Mouse (Mus musculus): ENCODE results near the gene Spata31d1d. TPM values are rescaled to one million over a fixed set of nuclear protein-coding genes. Genes with fewer than 3 reads are reported as not detected.

The Spata31d1d gene
- polyA plus RNA-seq, 1 experiment from 2014 or later = not detected

GRCm38 (mm10) chr13:59690576-59690975 lies 41.0 kb downstream of the Spata31d1d start:
- no peak for ATAC-seq (ENCODE audit: insufficient read depth)
- Histone ChIP-seq H3K4me2 (no peak overlapping the region), H3K4me3 (ENCODE audit: low read depth, low read length) (no peak overlapping the region), H3K27ac (ENCODE audit: low read depth) (no peak overlapping the region), H3K27me3 (ENCODE audit: insufficient read depth, low read length) (no peaks in the 10 kb centered on the region), H3K4me1 (ENCODE audit: insufficient read depth) (no peaks in the 10 kb centered on the region), H3K9me3 (ENCODE audit: low read depth, low read length) (no peaks in the 10 kb centered on the region), H3K9ac (no peak overlapping the region), H3K36me3 (ENCODE audit: insufficient read depth) (no peaks in the 10 kb centered on the region)
- TF ChIP-seq CTCF (IDR thresholded peaks at IDR 0.05; ENCODE audit: low read depth) = no peak
- DNase-seq = no peak
- 76% methylated on average over 7 of the region's 7 CpGs for WGBS

- Histone ChIP-seq H3K4me1 (ENCODE audit: insufficient read depth) (no peaks in the 10 kb centered on the region), H3K4me2 (no peak overlapping the region), H3K4me3 (ENCODE audit: low read depth, low read length) (no peak overlapping the region), H3K27ac (ENCODE audit: low read depth) (no peak overlapping the region), H3K27me3 (ENCODE audit: insufficient read depth, low read length) (no peaks in the 10 kb centered on the region), H3K36me3 (ENCODE audit: insufficient read depth) (no peaks in the 10 kb centered on the region), H3K9me3 (ENCODE audit: low read depth, low read length) (no peaks in the 10 kb centered on the region), H3K9ac (no peak overlapping the region)
- TF ChIP-seq CTCF (IDR thresholded peaks at IDR 0.05; ENCODE audit: low read depth) = no peak
- DNase-seq (no peak), ATAC-seq (ENCODE audit: insufficient read depth) (no peak)
- WGBS = 81% methylated on average over 3 of the region's 3 CpGs
Measured at GRCm38 (mm10) chr13:59689843-59690242, 41.7 kb downstream of the Spata31d1d start.

GRCm38 (mm10) chr13:59689313-59689712 lies 42.2 kb downstream of the Spata31d1d start:
- H3K4me1 ChIP-seq (ENCODE audit: insufficient read depth) = no peaks in the 10 kb centered on the region
- no peaks in the 10 kb centered on the region for H3K9me3 ChIP-seq (ENCODE audit: low read depth, low read length)
- TF ChIP-seq CTCF (IDR thresholded peaks at IDR 0.05; ENCODE audit: low read depth) = no peak
- DNase-seq (no peak), ATAC-seq (ENCODE audit: insufficient read depth) (no peak)
- no peak overlapping the region for H3K4me2 ChIP-seq
- no peak overlapping the region for H3K4me3 ChIP-seq (ENCODE audit: low read depth, low read length)
- 82% methylated on average over 9 of the region's 9 CpGs for WGBS
- H3K36me3 ChIP-seq (ENCODE audit: insufficient read depth) = no peaks in the 10 kb centered on the region
- no peaks in the 10 kb centered on the region for H3K27me3 ChIP-seq (ENCODE audit: insufficient read depth, low read length)
- no peak overlapping the region for H3K27ac ChIP-seq (ENCODE audit: low read depth)
- no peak overlapping the region for H3K9ac ChIP-seq

- no peaks in the 10 kb centered on the region for H3K36me3 ChIP-seq (ENCODE audit: insufficient read depth)
- H3K4me3 ChIP-seq (ENCODE audit: low read depth, low read length) = no peak overlapping the region
- no peak overlapping the region for H3K9ac ChIP-seq
- H3K9me3 ChIP-seq (ENCODE audit: low read depth, low read length) = no peaks in the 10 kb centered on the region
- H3K27me3 ChIP-seq (ENCODE audit: insufficient read depth, low read length) = no peaks in the 10 kb centered on the region
- no peak overlapping the region for H3K27ac ChIP-seq (ENCODE audit: low read depth)
- H3K4me1 ChIP-seq (ENCODE audit: insufficient read depth) = no peaks in the 10 kb centered on the region
- no peak overlapping the region for H3K4me2 ChIP-seq
- TF ChIP-seq CTCF (IDR thresholded peaks at IDR 0.05; ENCODE audit: low read depth) = no peak
- DNase-seq = peak; percentile 46
- 56% methylated on average over 13 of the region's 13 CpGs for WGBS
- ATAC-seq (ENCODE audit: insufficient read depth) = no peak
Measured at GRCm38 (mm10) chr13:59688338-59688770, 43.2 kb downstream of the Spata31d1d start.

GRCm38 (mm10) chr13:59685236-59685635 lies 46.3 kb downstream of the Spata31d1d start:
- ATAC-seq (ENCODE audit: insufficient read depth) (no peak), DNase-seq (no peak)
- TF ChIP-seq CTCF (IDR thresholded peaks at IDR 0.05; ENCODE audit: low read depth) = no peak
- Histone ChIP-seq H3K4me1 (ENCODE audit: insufficient read depth) (no peaks in the 10 kb centered on the region), H3K9me3 (ENCODE audit: low read depth, low read length) (no peaks in the 10 kb centered on the region), H3K27me3 (ENCODE audit: insufficient read depth, low read length) (no peaks in the 10 kb centered on the region), H3K9ac (no peak overlapping the region), H3K27ac (ENCODE audit: low read depth) (no peak overlapping the region), H3K4me3 (ENCODE audit: low read depth, low read length) (no peak overlapping the region), H3K4me2 (no peak overlapping the region), H3K36me3 (ENCODE audit: insufficient read depth) (no peaks in the 10 kb centered on the region)
- WGBS = 76% methylated on average over 3 of the region's 3 CpGs

- Histone ChIP-seq H3K4me2 (no peak overlapping the region), H3K27ac (ENCODE audit: low read depth) (no peak overlapping the region), H3K36me3 (ENCODE audit: insufficient read depth) (no peaks in the 10 kb centered on the region), H3K9me3 (ENCODE audit: low read depth, low read length) (no peaks in the 10 kb centered on the region), H3K4me3 (ENCODE audit: low read depth, low read length) (no peak overlapping the region), H3K27me3 (ENCODE audit: insufficient read depth, low read length) (no peaks in the 10 kb centered on the region), H3K4me1 (ENCODE audit: insufficient read depth) (no peaks in the 10 kb centered on the region), H3K9ac (no peak overlapping the region)
- ATAC-seq (ENCODE audit: insufficient read depth) (no peak), DNase-seq (peak; percentile 74)
- 20% methylated on average over 7 of the region's 7 CpGs for WGBS
- no peak for TF ChIP-seq CTCF (IDR thresholded peaks at IDR 0.05; ENCODE audit: low read depth)
Measured at GRCm38 (mm10) chr13:59682629-59683028, 48.9 kb downstream of the Spata31d1d start.

- H3K4me3 ChIP-seq (ENCODE audit: low read depth, low read length) = no peak overlapping the region
- DNase-seq (no peak), ATAC-seq (ENCODE audit: insufficient read depth) (no peak)
- H3K9ac ChIP-seq = no peak overlapping the region
- no peaks in the 10 kb centered on the region for H3K4me1 ChIP-seq (ENCODE audit: insufficient read depth)
- WGBS = 53% methylated on average over 4 of the region's 4 CpGs
- no peak for TF ChIP-seq CTCF (IDR thresholded peaks at IDR 0.05; ENCODE audit: low read depth)
- no peaks in the 10 kb centered on the region for H3K9me3 ChIP-seq (ENCODE audit: low read depth, low read length)
- H3K4me2 ChIP-seq = no peak overlapping the region
- H3K36me3 ChIP-seq (ENCODE audit: insufficient read depth) = no peaks in the 10 kb centered on the region
- H3K27me3 ChIP-seq (ENCODE audit: insufficient read depth, low read length) = no peaks in the 10 kb centered on the region
- H3K27ac ChIP-seq (ENCODE audit: low read depth) = no peak overlapping the region
Measured at GRCm38 (mm10) chr13:59679908-59680307, 51.6 kb downstream of the Spata31d1d start.

- Histone ChIP-seq H3K4me3 (ENCODE audit: low read depth, low read length) (no peak overlapping the region), H3K9ac (no peak overlapping the region), H3K4me2 (no peak overlapping the region), H3K4me1 (ENCODE audit: insufficient read depth) (no peaks in the 10 kb centered on the region), H3K9me3 (ENCODE audit: low read depth, low read length) (no peaks in the 10 kb centered on the region), H3K36me3 (ENCODE audit: insufficient read depth) (no peaks in the 10 kb centered on the region), H3K27me3 (ENCODE audit: insufficient read depth, low read length) (no peaks in the 10 kb centered on the region), H3K27ac (ENCODE audit: low read depth) (no peak overlapping the region)
- 50% methylated on average over 4 of the region's 4 CpGs for WGBS
- DNase-seq (no peak), ATAC-seq (ENCODE audit: insufficient read depth) (no peak)
- no peak for TF ChIP-seq CTCF (IDR thresholded peaks at IDR 0.05; ENCODE audit: low read depth)
Measured at GRCm38 (mm10) chr13:59679306-59679705, 52.2 kb downstream of the Spata31d1d start.
